Mouse (Mus musculus) stomach, embryonic 16.5 days (tissue): ENCODE data around the gene 1700049E17Rik2. TPM values are rescaled to one million over a fixed set of nuclear protein-coding genes. Genes with fewer than 3 reads are reported as not detected.

ENCODE experiments used
- polyA plus RNA-seq: library from polyadenylated mRNA; unstranded; fragments of >200 nt; fragmentation: Nextera tagmentation; extraction: Ambion mirVana; gene quantifications from 2 replicates; pipeline ENCODE4 v1.2.1, GENCODE M21; 2015

1700049E17Rik2 gene
- polyA plus RNA-seq, 1 experiment from 2014 or later, result not detected

Other genes with a start within 250 kb of the 1700049E17Rik2 start
- not detected in 2 replicates for gene Gm5798, start 224.6 kb upstream of the 1700049E17Rik2 start, polyA plus RNA-seq
- gene Gm7945, start 186.8 kb upstream of the 1700049E17Rik2 start, polyA plus RNA-seq, result not detected in 2 replicates
- not detected in 2 replicates for gene Gm6482, start 164.9 kb upstream of the 1700049E17Rik2 start, polyA plus RNA-seq
- gene Gm7954, start 119.7 kb upstream of the 1700049E17Rik2 start, polyA plus RNA-seq, result not detected in 2 replicates
- not detected in 2 replicates for gene Gm3486, start 83.7 kb upstream of the 1700049E17Rik2 start, polyA plus RNA-seq
- gene Gm7970, start 17.6 kb upstream of the 1700049E17Rik2 start, polyA plus RNA-seq, result not detected in 2 replicates
- not detected in 2 replicates for gene Gm3072, start 51.4 kb downstream of the 1700049E17Rik2 start, polyA plus RNA-seq
- not detected in 2 replicates for gene Gm3676, start 73.3 kb downstream of the 1700049E17Rik2 start, polyA plus RNA-seq
- gene Gm8068, start 128.7 kb downstream of the 1700049E17Rik2 start, polyA plus RNA-seq, result not detected in 2 replicates
- not detected in 2 replicates for gene Gm7929, start 177.4 kb downstream of the 1700049E17Rik2 start, polyA plus RNA-seq
- not detected in 2 replicates for gene Gm47189, start 199.2 kb downstream of the 1700049E17Rik2 start, polyA plus RNA-seq